ENCODE assay signal across 8 mouse cellular contexts in genomic region chr9:57074822-57075603, GRCm38 (mm10). TPM values are rescaled to one million over a fixed set of nuclear protein-coding genes. Genes with fewer than 3 reads are reported as not detected.
DNase-seq lines count a peak whose midpoint lies in the region; ATAC-seq and TF ChIP-seq lines count a peak whose summit lies in the region.

No protein-coding gene starts in this region.

- no peak for TF ChIP-seq RAD21 in CH12.LX (IDR thresholded peaks at IDR 0.05; ENCODE audit: low read depth, low read length)

- H3K79me2 ChIP-seq in CH12.LX (replicated peaks; ENCODE audit: control insufficient read depth, extremely low read depth, insufficient read depth, poor library complexity, severe bottlenecking): peaks cover 28% of the 10 kb centered on the region

- H3K36me3 ChIP-seq in CH12.LX (replicated peaks in 1 of 2; ENCODE audit: control insufficient read depth in 1 of 2, insufficient read depth in 1 of 2, low read length in 1 of 2): peaks cover 0 to 10% of the 10 kb centered on the region in 2 experiments
- no peaks in the 10 kb centered on the region for H3K36me3 ChIP-seq in heart, embryonic 14.5 days (ENCODE audit: control insufficient read depth, insufficient read depth, low read length)

- dilution Hi-C loops in CH12.LX (cut with MboI; ENCODE audit: extremely low pct_ligation_motif_present, extremely low pct_unique_long_range_greater_than_20kb, low sequenced_read_pairs): no loop called here

- no peaks in the 10 kb centered on the region for H3K27me3 ChIP-seq in CH12.LX (replicated peaks)
- no peaks in the 10 kb centered on the region for H3K27me3 ChIP-seq in heart, embryonic 14.5 days (ENCODE audit: control insufficient read depth, insufficient read depth, low read length)

- peak overlapping the region; percentile 52 to 80 (median 63) for H3K4me3 ChIP-seq in CH12.LX (replicated peaks in 1 of 3; ENCODE audit: low read depth in 2 of 3, low read length in 2 of 3, poor library complexity in 1 of 3)
- H3K4me3 ChIP-seq in bone marrow macrophage, adult 2 months (ENCODE audit: insufficient read depth, low read length): peak overlapping the region; percentile 65
- H3K4me3 ChIP-seq in heart, embryonic 14.5 days (ENCODE audit: control insufficient read depth in 1 of 2, insufficient read depth in 1 of 2, low read depth in 1 of 2, low read length in 2 of 2): peak overlapping the region; percentile 50 to 96
- H3K4me3 ChIP-seq in lung, adult 2 months (replicated peaks; ENCODE audit: extremely low read depth, low read depth, low read length): peak overlapping the region; percentile 51

- WGBS in heart, embryonic 14.5 days: 8% methylated on average over 17 of the region's 17 CpGs
- WGBS in lung, adult 2 months: 3% methylated on average over 17 of the region's 17 CpGs

- TF ChIP-seq EP300 in CH12.LX (IDR thresholded peaks at IDR 0.05; ENCODE audit: low read length): no peak

- DNase-seq in CH12.LX (ENCODE audit: extremely low read depth): peak; percentile 90
- DNase-seq in kidney, postnatal 14 days: peak; percentile 87
- DNase-seq in lung, adult 2 months: peak; percentile 63
- DNase-seq in ovary, postnatal 10 days (ENCODE audit: low spot score): peak; percentile 24
- DNase-seq in thymus, postnatal 14 days: peak; percentile 76

- TF ChIP-seq CTCF in CH12.LX (conservative IDR thresholded peaks at IDR 0.05 in 1 of 2, IDR thresholded peaks at IDR 0.05 in 1 of 2; ENCODE audit: low read depth in 2 of 2, low read length in 2 of 2): no peak
- TF ChIP-seq CTCF in bone marrow macrophage, adult 2 months (IDR thresholded peaks at IDR 0.05; ENCODE audit: low read depth, low read length): no peak
- TF ChIP-seq CTCF in lung, adult 2 months (IDR thresholded peaks at IDR 0.05; ENCODE audit: insufficient read depth, low read length): no peak

- peak overlapping the region; percentile 52; the same call in 1 of the 2 replicates for H3K27ac ChIP-seq in CH12.LX (ENCODE audit: insufficient read depth, low read depth)
- peak overlapping the region; percentile 64 for H3K27ac ChIP-seq in bone marrow macrophage, adult 2 months (ENCODE audit: insufficient read depth, low read depth, low read length)
- peak overlapping the region; percentile 81 to 100 for H3K27ac ChIP-seq in heart, embryonic 14.5 days (replicated peaks in 1 of 2; ENCODE audit: control insufficient read depth in 1 of 2, insufficient read depth in 1 of 2, low read depth in 2 of 2, low read length in 2 of 2)

- ATAC-seq in erythroblast, adult 5-6 weeks (replicated peaks; ENCODE audit: low FRiP score, poor library complexity, severe bottlenecking): peak; percentile 32
- no peak for ATAC-seq in heart, embryonic 14.5 days (ENCODE audit: insufficient number of reproducible peaks, insufficient read depth, low FRiP score, low read depth)

- peaks cover 0 to 29% of the 10 kb centered on the region in 2 experiments; a peak in 2 of 4 replicates for H3K4me1 ChIP-seq in CH12.LX (ENCODE audit: control insufficient read depth in 1 of 2, insufficient read depth in 2 of 2)
- H3K4me1 ChIP-seq in bone marrow macrophage, adult 2 months (ENCODE audit: control insufficient read depth, insufficient read depth, low read length): peaks cover 7% of the 10 kb centered on the region
- peaks cover 6 to 28% of the 10 kb centered on the region in 2 experiments; a peak in 3 of 4 replicates for H3K4me1 ChIP-seq in heart, embryonic 14.5 days (ENCODE audit: control insufficient read depth in 2 of 2, insufficient read depth in 2 of 2, low read length in 2 of 2)
- peaks cover 13% of the 10 kb centered on the region for H3K4me1 ChIP-seq in lung, adult 2 months (ENCODE audit: control insufficient read depth, insufficient read depth, low read length)

- peak overlapping the region; percentile 68; the same call in 1 of the 2 replicates for H3K9ac ChIP-seq in CH12.LX (ENCODE audit: insufficient read depth, low read depth)
- peak overlapping the region; percentile 88 for H3K9ac ChIP-seq in heart, embryonic 14.5 days (ENCODE audit: low read length)

- H3K4me2 ChIP-seq in CH12.LX (ENCODE audit: insufficient read depth, low read depth, poor library complexity, severe bottlenecking): peak overlapping the region; percentile 99
- H3K4me2 ChIP-seq in heart, embryonic 14.5 days (ENCODE audit: low read length): peak overlapping the region; percentile 97

- no peaks in the 10 kb centered on the region for H3K9me3 ChIP-seq in CH12.LX (replicated peaks; ENCODE audit: low read length)
- H3K9me3 ChIP-seq in heart, embryonic 14.5 days (ENCODE audit: control insufficient read depth, low read length): no peaks in the 10 kb centered on the region

- in situ Hi-C loops in CH12.LX (cut with MboI; ENCODE audit: low pct_ligation_motif_present, low pct_unique_long_range_greater_than_20kb, low sequenced_read_pairs): loop anchor here (5.0 kb wide), 1 partner anchor 37 kb away; no protein-coding TSS in a partner anchor

- TF ChIP-seq POLR2A in CH12.LX (IDR thresholded peaks at IDR 0.05; ENCODE audit: low read depth, low read length): no peak; the same call in 1 of the 2 replicates
- no peak for TF ChIP-seq POLR2A in bone marrow macrophage, adult 2 months (IDR thresholded peaks at IDR 0.05; ENCODE audit: borderline replicate concordance, low read depth, low read length)
- no peak for TF ChIP-seq POLR2A in lung, adult 2 months (IDR thresholded peaks at IDR 0.05; ENCODE audit: borderline replicate concordance, extremely low read depth, low read depth, low read length)

TF ChIP-seq in CH12.LX, 34 proteins besides CTCF, POLR2A, EP300 and RAD21:
- TF ChIP-seq SIN3A (IDR thresholded peaks at IDR 0.05; ENCODE audit: low read length): peak; percentile 85; the same call in 1 of the 2 replicates
- peak; percentile 90 for TF ChIP-seq TBP (conservative IDR thresholded peaks at IDR 0.05; ENCODE audit: low read depth, low read length)
- TF ChIP-seq ZNF384 (IDR thresholded peaks at IDR 0.05; ENCODE audit: low read depth, low read length): no peak
- peak; percentile 14; the same call in 1 of the 2 replicates for TF ChIP-seq POLR2AphosphoS2 (IDR thresholded peaks at IDR 0.05; ENCODE audit: low read depth, low read length)
- no peak for TF ChIP-seq ELF1 (IDR thresholded peaks at IDR 0.05; ENCODE audit: low read depth, low read length)
- no peak for TF ChIP-seq SMC3 (IDR thresholded peaks at IDR 0.05; ENCODE audit: low read depth, low read length)
- no peak for TF ChIP-seq JUN (IDR thresholded peaks at IDR 0.05; ENCODE audit: insufficient read depth, low read depth, low read length)
- no peak for TF ChIP-seq RCOR1 (conservative IDR thresholded peaks at IDR 0.05; ENCODE audit: low read depth, low read length)
- no peak for TF ChIP-seq NRF1 (IDR thresholded peaks at IDR 0.05; ENCODE audit: low read depth, low read length)
- no peak for TF ChIP-seq NELFE (IDR thresholded peaks at IDR 0.05; ENCODE audit: low read depth, low read length)
- no peak for TF ChIP-seq HCFC1 (IDR thresholded peaks at IDR 0.05; ENCODE audit: low read depth, low read length)
- no peak for TF ChIP-seq MAFK (IDR thresholded peaks at IDR 0.05; ENCODE audit: insufficient replicate concordance, low read length)
- TF ChIP-seq MAX (IDR thresholded peaks at IDR 0.05; ENCODE audit: low read length): no peak
- TF ChIP-seq KAT2A (IDR thresholded peaks at IDR 0.05; ENCODE audit: insufficient replicate concordance, low read length): 0 out of 2 replicates have a peak, but pooled peaks have one; percentile 16
- no peak for TF ChIP-seq UBTF (IDR thresholded peaks at IDR 0.05; ENCODE audit: low read depth, low read length)

RNA-seq across cellular contexts. Expression of gene Sin3a, which starts 3.2 kb away (rescaled TPM):
- total RNA-seq in CH12.LX (2012; rRNA removed) (26.4 and 28.7 TPM in 2 replicates), CH12.LX (2014; rRNA removed) (17.7 and 23.0 TPM in 2 replicates)
- polyA plus RNA-seq in CH12.LX (2012; ENCODE audit: insufficient read length, low read depth): 32.1 and 32.4 TPM in 2 replicates
- 30.5 and 37.1 TPM in 2 replicates for polyA plus RNA-seq in bone marrow macrophage, adult 2 months (2012; ENCODE audit: insufficient read depth, insufficient read length, missing spikeins)
- 23.8 and 29.8 TPM in 2 replicates for total RNA-seq in erythroblast, adult 5-6 weeks (2015; ENCODE audit: low replicate concordance)
- 24.5 and 35.1 TPM in 2 replicates for total RNA-seq in erythroblast, adult 5-6 weeks (2017; ENCODE audit: low replicate concordance)
- polyA plus RNA-seq in heart, embryonic 14.5 days (2014; fragmentation: Nextera tagmentation; extraction: Ambion mirVana): 25.2 and 29.2 TPM in 2 replicates
- 68.4 and 82.1 TPM in 2 replicates for polyA plus RNA-seq in lung, adult 2 months (2012; rRNA removed)

RNA-seq across cellular contexts. Expression of gene Man2c1, which starts 55.5 kb away (rescaled TPM):
- total RNA-seq in CH12.LX (2012; rRNA removed): 57.8 and 59.2 TPM in 2 replicates
- 50.4 and 58.9 TPM in 2 replicates for total RNA-seq in CH12.LX (2014; rRNA removed)
- polyA plus RNA-seq in CH12.LX (2012; ENCODE audit: insufficient read length, low read depth): 60.3 and 74.7 TPM in 2 replicates
- 83.8 and 117 TPM in 2 replicates for polyA plus RNA-seq in bone marrow macrophage, adult 2 months (2012; ENCODE audit: insufficient read depth, insufficient read length, missing spikeins)
- 12.3 and 15.3 TPM in 2 replicates for total RNA-seq in erythroblast, adult 5-6 weeks (2015; ENCODE audit: low replicate concordance)
- total RNA-seq in erythroblast, adult 5-6 weeks (2017; ENCODE audit: low replicate concordance): 9.2 and 21.7 TPM in 2 replicates
- polyA plus RNA-seq in heart, embryonic 14.5 days (2014; fragmentation: Nextera tagmentation; extraction: Ambion mirVana): 33.1 and 34.3 TPM in 2 replicates
- polyA plus RNA-seq in lung, adult 2 months (2012; rRNA removed): 232 and 233 TPM in 2 replicates

Comparison
In these comparisons a context has a peak if more than half of its experiments do, and no peak if none do; other contexts are left out.
1. DNase-seq: peak in every context shown above with its lines; median percentile 90 in CH12.LX; 87 in kidney, postnatal 14 days; 76 in thymus, postnatal 14 days; 63 in lung, adult 2 months; 24 in ovary, postnatal 10 days.